Mouse (Mus musculus) urinary bladder, postnatal 4 days (tissue): ENCODE results near the gene Htra2.

Source experiments
- DNase-seq, 2 experiments: peaks; one replicate each; pipeline ENCODE4 v3.0.0; 2021 to 2022; ENCODE audit warnings: low spot score in 2 of 2

The Htra2 gene

GRCm38 (mm10) chr6:83033249-83034185 is 21.6 kb downstream of the Htra2 start, which contains the start of the genes Dok1 and Loxl3:
Gene Dok1, minus strand, starts transcription at chr6:83033471.
Gene Loxl3, plus strand, starts transcription at chr6:83034173.
- peak; percentile 78 to 81 for DNase-seq

DNA sequence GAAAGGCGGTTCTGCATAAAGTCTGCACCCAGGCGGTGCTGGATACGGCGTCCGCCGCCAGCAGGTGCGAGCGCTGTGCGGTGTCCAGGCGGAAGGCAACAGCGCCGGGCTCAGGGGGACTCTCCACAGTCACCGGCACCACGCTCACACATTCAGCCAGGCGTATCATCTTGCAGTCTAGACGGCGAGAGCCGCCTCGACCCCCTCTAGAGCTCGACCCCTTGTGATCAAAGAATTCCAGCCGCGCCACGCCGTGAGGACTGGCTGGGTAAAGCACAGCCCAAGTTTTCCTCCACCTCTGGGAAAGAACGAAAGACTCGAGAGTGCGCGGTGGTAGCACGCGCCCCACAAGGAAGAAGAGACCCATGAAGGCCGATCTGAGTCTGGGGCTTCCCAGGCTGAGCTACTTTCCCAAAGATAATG is 22.3 kb downstream of the Htra2 start:
- peak; percentile 37 to 61 for DNase-seq

- DNase-seq, result peak in 1 of 2 experiments; percentile 57
Measured at GRCm38 (mm10) chr6:83031921-83032590, 23.0 kb downstream of the Htra2 start.

GRCm38 (mm10) chr6:83031111-83031510 is 24.0 kb downstream of the Htra2 start:
- DNase-seq, result no peak

GRCm38 (mm10) chr6:83029777-83030176 is 25.3 kb downstream of the Htra2 start:
- peak in 1 of 2 experiments; percentile 55 for DNase-seq

DNA sequence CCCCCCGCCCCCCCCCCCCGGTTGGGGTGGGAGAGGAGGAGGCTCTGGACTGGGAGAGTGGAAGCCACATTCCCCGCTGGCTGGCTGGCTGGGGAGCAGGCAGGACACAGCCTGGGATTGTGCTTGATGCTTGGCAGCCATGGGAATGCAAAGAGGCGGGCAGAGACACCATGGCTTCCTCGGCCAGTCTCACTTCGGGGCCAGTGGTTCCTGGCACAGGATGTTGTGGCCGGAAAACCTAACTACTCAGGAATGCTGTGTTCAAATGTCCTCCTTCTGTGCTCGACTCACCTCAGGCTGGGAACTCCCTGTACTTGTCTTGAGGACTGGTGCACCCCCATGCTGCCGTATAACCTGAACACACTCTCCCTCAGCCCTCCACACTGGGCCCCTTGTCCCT is 27.4 kb downstream of the Htra2 start:
- DNase-seq, result peak in 1 of 2 experiments; percentile 44

GRCm38 (mm10) chr6:83027293-83027692 is 27.8 kb downstream of the Htra2 start:
- peak in 1 of 2 experiments; percentile 34 for DNase-seq

GRCm38 (mm10) chr6:83025221-83025620 is 29.9 kb downstream of the Htra2 start:
- DNase-seq, result no peak

DNA sequence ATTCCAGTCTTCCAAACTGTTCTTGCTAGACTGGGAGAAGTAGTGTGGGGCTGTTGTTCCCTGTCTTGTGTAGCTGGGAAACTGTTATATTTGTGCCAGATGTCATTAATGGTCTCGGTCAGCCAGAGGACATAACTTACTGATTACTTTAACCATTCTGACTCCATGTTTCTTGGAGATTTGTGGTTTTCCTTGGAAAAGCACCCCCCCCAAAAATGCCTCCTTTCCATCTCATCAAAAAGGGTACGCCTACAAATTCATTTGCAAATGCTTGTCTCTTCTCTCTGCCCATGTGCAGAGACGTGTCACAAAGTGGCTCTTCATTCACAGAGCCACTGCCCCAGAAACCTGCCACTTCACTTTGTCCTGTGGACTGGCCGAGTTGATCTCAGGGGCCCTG is 30.7 kb downstream of the Htra2 start:
- no peak for DNase-seq

DNA sequence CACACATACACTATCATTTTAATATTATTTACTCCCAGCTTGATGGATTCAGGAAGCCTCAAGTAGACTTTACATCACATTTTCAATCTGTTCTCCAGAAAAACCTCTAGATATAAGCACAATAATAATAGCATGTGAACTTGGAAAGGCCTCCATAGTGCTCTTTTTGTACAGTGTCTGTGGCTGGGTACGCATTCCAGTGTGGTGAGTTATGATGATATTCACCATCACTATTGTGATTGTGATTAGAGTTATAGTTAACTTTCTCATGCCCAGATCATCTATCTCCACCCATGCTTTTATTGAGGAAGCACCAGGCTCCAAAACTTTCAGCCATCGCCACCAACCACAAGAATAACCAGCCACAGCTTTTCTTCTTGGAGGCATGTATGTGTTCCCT is 31.3 kb downstream of the Htra2 start:
- no peak for DNase-seq

DNA sequence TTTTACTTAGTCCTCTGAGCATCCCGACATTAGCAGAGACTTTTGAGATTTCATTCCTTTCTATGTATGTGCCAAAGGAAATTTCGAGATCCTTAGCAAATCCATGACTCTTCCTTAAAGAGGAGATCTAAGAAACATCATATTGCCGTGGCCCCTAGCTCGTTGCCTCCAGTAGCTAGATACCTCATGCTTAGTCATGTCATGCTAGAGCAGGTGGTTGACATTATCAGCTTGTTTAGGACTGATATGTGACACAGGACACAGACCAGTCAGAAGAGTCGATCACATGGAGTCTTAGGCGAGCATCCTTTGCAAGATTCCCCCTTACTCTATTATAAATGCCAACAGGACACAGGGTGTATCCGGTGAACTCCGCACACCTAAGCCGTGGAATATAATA is 32.1 kb downstream of the Htra2 start:
- no peak for DNase-seq

- DNase-seq, result no peak
Measured at GRCm38 (mm10) chr6:83020836-83021593, 34.1 kb downstream of the Htra2 start.

- no peak for DNase-seq
Measured at GRCm38 (mm10) chr6:83020121-83020520, 35.0 kb downstream of the Htra2 start.

- no peak for DNase-seq
Measured at GRCm38 (mm10) chr6:83019044-83019443, 36.0 kb downstream of the Htra2 start.

GRCm38 (mm10) chr6:83017190-83017589 is 37.9 kb downstream of the Htra2 start:
- peak in 1 of 2 experiments; percentile 49 for DNase-seq

DNA sequence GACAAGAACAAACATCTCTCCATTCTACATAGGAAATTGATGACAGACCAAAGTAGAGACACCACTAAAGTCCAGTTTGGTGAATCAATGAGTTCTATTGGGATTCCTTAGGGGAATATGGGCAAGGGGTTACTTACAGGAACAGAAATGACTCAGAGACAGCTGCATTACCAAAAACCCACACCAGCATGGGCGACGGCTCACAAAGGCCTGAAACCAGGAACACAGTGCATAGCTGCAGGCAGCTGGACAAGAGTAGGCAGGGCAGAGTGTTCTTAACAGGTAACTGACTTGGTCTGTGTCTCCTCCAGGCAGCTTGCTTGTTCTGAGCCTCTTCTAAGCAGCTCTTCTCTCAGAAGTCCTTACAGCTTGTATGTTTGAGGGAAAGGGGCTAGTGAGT is 39.3 kb downstream of the Htra2 start:
- DNase-seq, result no peak

GRCm38 (mm10) chr6:83014482-83015466 is 40.3 kb downstream of the Htra2 start:
- DNase-seq, result no peak

GRCm38 (mm10) chr6:83013444-83013843 is 41.6 kb downstream of the Htra2 start:
- no peak for DNase-seq

DNA sequence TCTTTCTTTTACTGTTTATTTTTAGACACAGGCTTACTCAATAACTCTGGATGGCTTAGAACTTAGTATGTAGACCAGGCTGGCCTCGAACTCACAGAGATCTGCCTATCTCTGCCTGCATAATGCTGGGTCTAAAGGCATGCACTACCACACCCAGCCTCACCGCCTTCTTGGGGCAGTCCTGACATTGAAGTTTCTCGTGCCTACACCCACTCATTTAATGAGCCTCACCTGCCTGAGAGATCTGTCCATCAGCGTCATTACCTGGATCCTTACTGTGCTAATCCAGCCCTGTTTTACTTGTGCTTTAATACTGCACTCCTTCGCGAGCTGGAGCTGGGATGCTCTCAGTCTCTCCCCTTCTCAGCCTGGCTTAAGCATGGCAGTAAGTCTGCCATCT is 43.3 kb downstream of the Htra2 start:
- DNase-seq, result no peak

GRCm38 (mm10) chr6:83011255-83011654 is 43.8 kb downstream of the Htra2 start:
- DNase-seq, result no peak

DNA sequence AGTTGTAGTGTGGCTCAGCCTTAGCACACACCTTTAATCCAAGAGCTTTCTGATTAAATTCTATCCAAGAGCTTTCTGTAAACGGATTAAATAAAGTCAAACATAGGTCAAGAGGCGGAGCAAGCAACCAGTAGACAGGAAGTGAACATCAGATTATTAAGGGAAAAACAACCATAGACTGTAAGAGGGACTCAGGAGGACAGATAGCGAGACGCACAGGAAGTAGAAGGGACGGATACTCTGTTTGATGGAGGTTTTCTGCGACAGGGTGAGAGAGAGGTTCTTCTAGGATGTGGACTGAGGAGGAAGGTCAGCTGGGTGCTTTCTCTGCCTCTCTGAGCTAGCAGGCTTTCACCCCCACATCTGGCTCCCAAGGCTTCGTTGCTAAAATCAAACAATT is 45.1 kb downstream of the Htra2 start:
- no peak for DNase-seq
